Mouse (Mus musculus) midbrain, embryonic 10.5 days (tissue): ENCODE data around the gene Stk39. TPM values are rescaled to one million over a fixed set of nuclear protein-coding genes. Genes with fewer than 3 reads are reported as not detected.

Source experiments
- DNase-seq: peaks from one replicate; pipeline ENCODE4 v3.0.0-alpha.2; 2017; ENCODE audit warnings: low spot score
- H3K27ac ChIP-seq: fragments of 300-500 bp; sonication (generic); replicated peaks from 2 replicates; pipeline ENCODE4 v1.5.1; 2016; ENCODE audit warnings: mild to moderate bottlenecking
- H3K27me3 ChIP-seq: fragments of 300-500 bp; sonication (generic); 2 replicates; pipeline ENCODE4 v1.6.1; 2016; ENCODE audit warnings: low read depth, mild to moderate bottlenecking; ENCODE audit not compliant: poor library complexity, severe bottlenecking
- H3K36me3 ChIP-seq: fragments of 300-500 bp; sonication (generic); 2 replicates; pipeline ENCODE4 v1.6.1; 2016; ENCODE audit warnings: mild to moderate bottlenecking, moderate library complexity
- H3K4me1 ChIP-seq: fragments of 300-500 bp; sonication (generic); 2 replicates; pipeline ENCODE4 v1.6.1; 2016
- H3K4me3 ChIP-seq: fragments of 300-500 bp; sonication (generic); 2 replicates; pipeline ENCODE4 v1.5.1; 2016; ENCODE audit warnings: mild to moderate bottlenecking, moderate library complexity
- H3K9me3 ChIP-seq: fragments of 300-500 bp; sonication (generic); replicated peaks from 2 replicates; pipeline ENCODE4 v1.6.1; 2016; ENCODE audit warnings: mild to moderate bottlenecking
- WGBS: fragments of 180-500 bp; shearing (Covaris S2); methylation state at CpG from one replicate; pipeline ENCODE4 v1.1.7; 2016; 5-methylcytosine and 5-hydroxymethylcytosine counted together
- polyA plus RNA-seq: library from polyadenylated mRNA; unstranded; fragments of >200 nt; fragmentation: Nextera tagmentation; extraction: Ambion mirVana; gene quantifications from 2 replicates; pipeline ENCODE4 v1.2.1, GENCODE M21; 2016

Stk39 gene
- polyA plus RNA-seq, 1 experiment from 2014 or later = 30.1 TPM

DNA sequence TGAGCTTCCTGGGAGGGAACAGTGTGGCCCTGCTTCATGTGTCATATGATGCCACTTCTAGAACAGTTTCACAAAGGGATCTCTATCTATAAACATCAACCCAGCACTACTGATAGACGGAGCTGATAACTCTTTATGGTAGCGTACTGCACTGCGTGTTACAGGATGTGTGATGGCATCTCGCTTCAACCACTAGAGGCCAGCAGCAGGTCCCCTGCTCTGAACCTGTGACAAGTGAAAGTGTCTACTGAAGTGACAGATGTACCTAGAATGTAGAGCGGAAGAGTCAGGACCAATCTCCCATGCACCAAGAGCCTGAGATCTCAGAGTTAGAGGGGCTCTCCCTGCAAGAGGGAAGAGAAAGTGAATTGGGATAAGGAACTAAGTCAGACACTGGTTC lies 41.6 kb downstream of the Stk39 start:
- 89% methylated on average over 5 of the region's 5 CpGs for WGBS
- DNase-seq = no peak
- Histone ChIP-seq H3K9me3 (no peaks in the 10 kb centered on the region), H3K27ac (no peak overlapping the region), H3K36me3 (peaks cover 10% of the 10 kb centered on the region), H3K27me3 (no peaks in the 10 kb centered on the region), H3K4me3 (no peak overlapping the region), H3K4me1 (peaks cover 24% of the 10 kb centered on the region)

DNA sequence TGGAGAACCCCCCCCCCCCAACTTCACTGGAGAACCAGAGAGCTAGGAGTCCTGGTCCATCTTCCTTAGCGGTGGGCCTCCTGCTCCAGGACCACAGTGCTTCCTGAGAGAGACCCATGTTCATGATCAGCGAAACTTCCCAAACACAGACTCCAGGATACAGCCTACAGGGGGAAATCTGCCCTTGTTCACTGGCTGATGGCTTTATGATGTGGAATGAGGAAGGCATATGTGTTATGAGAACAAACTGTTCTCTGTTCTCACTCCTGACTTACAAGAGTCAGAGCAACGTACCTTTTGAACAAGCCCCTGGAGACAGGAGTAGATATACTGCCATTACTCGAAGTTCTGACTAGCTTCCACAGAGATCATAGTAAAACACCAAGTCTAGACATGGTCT lies 42.6 kb downstream of the Stk39 start:
- WGBS = 96% methylated on average over 4 of the region's 4 CpGs
- no peak for DNase-seq

GRCm38 (mm10) chr2:68426977-68427577 lies 45.0 kb downstream of the Stk39 start:
- Histone ChIP-seq H3K4me1 (peaks cover 12% of the 10 kb centered on the region), H3K9me3 (no peaks in the 10 kb centered on the region), H3K27me3 (no peaks in the 10 kb centered on the region), H3K36me3 (peaks cover 13% of the 10 kb centered on the region), H3K27ac (no peak overlapping the region), H3K4me3 (no peak overlapping the region)
- WGBS = 79% methylated on average over 5 of the region's 5 CpGs
- DNase-seq = no peak

More for the DNA sequence above, 42.6 kb downstream of the Stk39 start:
- H3K27ac ChIP-seq = no peak overlapping the region
- no peaks in the 10 kb centered on the region for H3K9me3 ChIP-seq
- H3K27me3 ChIP-seq = no peaks in the 10 kb centered on the region
- H3K4me3 ChIP-seq = no peak overlapping the region
- H3K4me1 ChIP-seq = peaks cover 22% of the 10 kb centered on the region
- peaks cover 10% of the 10 kb centered on the region for H3K36me3 ChIP-seq

DNA sequence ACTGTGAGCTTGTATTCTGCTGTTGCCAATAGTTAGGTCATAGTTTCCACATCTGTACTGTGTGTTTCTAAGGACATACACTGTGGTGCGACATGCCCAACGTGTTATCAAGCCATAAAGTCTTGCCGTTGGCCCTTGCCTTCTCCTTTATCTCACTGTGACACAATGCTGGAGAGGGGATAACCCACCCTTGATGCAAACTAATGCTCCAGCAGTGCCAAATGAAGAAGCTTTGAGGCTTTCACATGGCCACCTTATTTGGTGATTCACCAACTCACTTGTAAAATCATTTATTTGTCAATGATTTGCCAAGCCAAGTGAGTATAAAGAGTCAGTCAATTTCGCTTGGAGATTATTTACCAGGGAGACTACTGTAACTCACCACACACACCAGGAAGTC lies 46.0 kb downstream of the Stk39 start:
- Histone ChIP-seq H3K27ac (no peak overlapping the region), H3K27me3 (no peaks in the 10 kb centered on the region), H3K4me1 (peaks cover 12% of the 10 kb centered on the region), H3K36me3 (peaks cover 17% of the 10 kb centered on the region), H3K4me3 (no peak overlapping the region), H3K9me3 (no peaks in the 10 kb centered on the region)
- WGBS = 89% methylated on average over 4 of the region's 4 CpGs
- DNase-seq = no peak

GRCm38 (mm10) chr2:68421002-68421401 lies 51.1 kb downstream of the Stk39 start:
- H3K36me3 ChIP-seq = peaks cover 39% of the 10 kb centered on the region
- 0 out of 2 replicates have a peak, but pooled peaks cover 9% of the 10 kb centered on the region for H3K9me3 ChIP-seq
- peaks cover 12% of the 10 kb centered on the region for H3K4me1 ChIP-seq
- 88% methylated on average over 6 of the region's 6 CpGs for WGBS
- H3K27ac ChIP-seq = no peak overlapping the region
- no peaks in the 10 kb centered on the region for H3K27me3 ChIP-seq
- no peak overlapping the region for H3K4me3 ChIP-seq
- DNase-seq = no peak

DNA sequence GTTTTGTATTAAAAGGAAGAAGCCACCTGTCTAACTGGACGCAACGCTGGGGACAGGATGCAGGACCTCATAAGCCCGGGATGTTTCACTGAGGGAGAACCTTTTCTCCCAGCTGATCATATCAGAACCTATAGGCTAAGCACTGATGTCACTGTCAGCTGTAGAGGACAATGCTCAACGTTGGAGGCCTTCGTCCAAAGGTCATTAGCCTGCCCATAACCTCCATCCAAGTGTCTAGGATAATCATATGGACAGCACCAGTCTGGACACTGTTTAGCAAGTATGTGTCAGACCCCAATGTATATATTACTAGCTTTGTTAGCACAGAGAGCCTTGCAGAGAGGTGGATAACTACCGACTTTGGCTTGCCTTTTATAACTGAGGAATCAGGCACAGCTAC lies 51.8 kb downstream of the Stk39 start:
- no peak for DNase-seq
- no peak overlapping the region for H3K27ac ChIP-seq
- 0 out of 2 replicates have a peak, but pooled peaks cover 9% of the 10 kb centered on the region for H3K9me3 ChIP-seq
- H3K36me3 ChIP-seq = peaks cover 37% of the 10 kb centered on the region
- no peaks in the 10 kb centered on the region for H3K27me3 ChIP-seq
- H3K4me1 ChIP-seq = peaks cover 12% of the 10 kb centered on the region
- WGBS = 94% methylated on average over 6 of the region's 6 CpGs
- H3K4me3 ChIP-seq = no peak overlapping the region

GRCm38 (mm10) chr2:68419746-68420145 lies 52.3 kb downstream of the Stk39 start:
- Histone ChIP-seq H3K27me3 (no peaks in the 10 kb centered on the region), H3K36me3 (peaks cover 38% of the 10 kb centered on the region), H3K4me3 (no peak overlapping the region), H3K4me1 (peaks cover 7% of the 10 kb centered on the region; the same call in 1 of the 2 replicates), H3K27ac (no peak overlapping the region), H3K9me3 (0 out of 2 replicates have a peak, but pooled peaks cover 9% of the 10 kb centered on the region)
- DNase-seq = no peak
- 89% methylated on average over 7 of the region's 7 CpGs for WGBS

DNA sequence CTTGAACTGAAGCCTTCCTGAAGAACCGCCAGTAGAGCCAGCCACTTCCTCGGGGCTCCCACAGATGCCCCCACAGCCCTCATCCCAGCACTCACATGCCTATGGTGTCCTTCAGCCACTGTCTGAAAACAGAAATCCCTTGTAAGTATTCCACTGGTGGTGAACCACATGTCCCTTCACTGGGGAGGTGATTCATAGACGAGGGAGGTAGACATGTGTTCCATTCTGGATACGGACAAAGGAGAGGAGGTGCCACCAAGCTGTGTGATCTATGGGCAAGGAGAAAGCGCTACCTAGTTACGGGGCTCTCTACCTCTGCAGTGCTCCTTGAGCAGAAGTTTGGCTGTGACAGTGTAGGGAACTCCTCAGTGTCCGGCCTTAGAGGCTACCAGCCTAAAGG lies 52.9 kb downstream of the Stk39 start:
- Histone ChIP-seq H3K27ac (no peak overlapping the region), H3K27me3 (no peaks in the 10 kb centered on the region), H3K4me1 (peaks cover 1% of the 10 kb centered on the region; the same call in 1 of the 2 replicates), H3K36me3 (peaks cover 41% of the 10 kb centered on the region), H3K9me3 (0 out of 2 replicates have a peak, but pooled peaks cover 9% of the 10 kb centered on the region), H3K4me3 (no peak overlapping the region)
- DNase-seq = no peak
- WGBS = 92% methylated on average over 7 of the region's 7 CpGs

- Histone ChIP-seq H3K36me3 (peaks cover 39% of the 10 kb centered on the region), H3K4me3 (no peak overlapping the region), H3K27me3 (no peaks in the 10 kb centered on the region), H3K4me1 (no peaks in the 10 kb centered on the region), H3K27ac (no peak overlapping the region), H3K9me3 (0 out of 2 replicates have a peak, but pooled peaks cover 9% of the 10 kb centered on the region)
- no peak for DNase-seq
- 95% methylated on average over 5 of the region's 5 CpGs for WGBS
Measured at GRCm38 (mm10) chr2:68417081-68417480, 55.0 kb downstream of the Stk39 start.

DNA sequence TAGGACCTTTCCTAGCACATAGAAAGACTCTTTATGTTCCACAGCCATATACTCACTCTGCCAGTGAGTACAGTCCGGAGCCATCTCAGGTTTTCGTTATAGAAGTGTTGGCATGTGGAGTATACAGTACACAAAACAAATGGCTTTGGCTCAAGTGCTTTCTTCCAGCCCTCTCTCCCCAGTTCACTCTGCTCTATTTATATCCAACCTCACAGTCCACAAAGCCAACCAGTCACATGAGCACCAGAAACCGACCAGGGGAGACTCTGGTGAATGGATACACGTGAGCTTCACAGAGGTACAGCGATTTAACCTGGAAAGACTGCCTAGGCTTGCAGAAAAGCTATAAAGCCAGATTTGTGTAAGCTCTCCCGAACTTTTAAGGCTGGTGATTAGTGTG lies 56.4 kb downstream of the Stk39 start:
- Histone ChIP-seq H3K36me3 (peaks cover 32% of the 10 kb centered on the region), H3K27ac (no peak overlapping the region), H3K4me1 (peaks cover 6% of the 10 kb centered on the region; the same call in 1 of the 2 replicates), H3K27me3 (no peaks in the 10 kb centered on the region), H3K4me3 (no peak overlapping the region), H3K9me3 (0 out of 2 replicates have a peak, but pooled peaks cover 9% of the 10 kb centered on the region)
- WGBS = 94% methylated on average over 6 of the region's 6 CpGs
- no peak for DNase-seq

DNA sequence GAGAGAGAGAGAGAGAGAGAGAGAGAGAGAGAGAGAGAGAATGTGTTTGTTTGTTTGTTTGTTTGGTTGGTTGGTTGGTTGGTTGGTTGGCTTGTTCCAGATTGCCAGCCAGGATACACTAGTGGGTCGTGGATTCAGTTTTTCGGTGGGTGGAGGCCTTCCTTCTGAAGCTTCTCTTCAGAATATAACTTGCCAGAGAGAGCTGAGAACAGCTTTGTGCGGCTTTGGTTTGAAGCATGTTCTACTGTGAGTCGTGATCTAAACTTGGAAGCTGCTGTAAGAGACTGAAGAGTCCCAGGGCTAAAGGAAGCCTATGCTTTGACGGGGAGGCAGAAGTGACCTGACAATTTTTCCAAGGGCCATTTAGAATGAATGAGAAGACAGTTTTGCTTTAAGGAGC lies 59.9 kb downstream of the Stk39 start:
- WGBS = 89% methylated on average over 5 of the region's 5 CpGs
- Histone ChIP-seq H3K27me3 (no peaks in the 10 kb centered on the region), H3K27ac (no peak overlapping the region), H3K4me1 (peaks cover 38% of the 10 kb centered on the region), H3K36me3 (peaks cover 13% of the 10 kb centered on the region; the same call in 1 of the 2 replicates), H3K4me3 (no peak overlapping the region), H3K9me3 (0 out of 2 replicates have a peak, but pooled peaks cover 3% of the 10 kb centered on the region)
- DNase-seq = no peak

- Histone ChIP-seq H3K36me3 (peaks cover 8% of the 10 kb centered on the region; the same call in 1 of the 2 replicates), H3K4me1 (peaks cover 47% of the 10 kb centered on the region), H3K27me3 (no peaks in the 10 kb centered on the region), H3K27ac (no peak overlapping the region), H3K4me3 (no peak overlapping the region), H3K9me3 (no peaks in the 10 kb centered on the region)
- WGBS = 87% methylated on average over 8 of the region's 8 CpGs
- DNase-seq = no peak
Measured at GRCm38 (mm10) chr2:68411201-68411600, 60.9 kb downstream of the Stk39 start.

- Histone ChIP-seq H3K27me3 (no peaks in the 10 kb centered on the region), H3K4me3 (no peak overlapping the region), H3K4me1 (peaks cover 62% of the 10 kb centered on the region), H3K36me3 (peaks cover 6% of the 10 kb centered on the region; the same call in 1 of the 2 replicates), H3K27ac (no peak overlapping the region), H3K9me3 (no peaks in the 10 kb centered on the region)
- 92% methylated on average over 12 of the region's 12 CpGs for WGBS
- no peak for DNase-seq
Measured at GRCm38 (mm10) chr2:68409640-68410215, 62.3 kb downstream of the Stk39 start.
